Mouse (Mus musculus) neural tube, embryonic 15.5 days (tissue): ENCODE data around the gene Ppp1r3c. TPM values are rescaled to one million over a fixed set of nuclear protein-coding genes. Genes with fewer than 3 reads are reported as not detected.

Experiments used
- ATAC-seq: fragments of 200-750 bp; cut with Nextera tagmentation; 2 replicates; pipeline ENCODE4 v1.8.0; 2017; ENCODE audit warnings: mild to moderate bottlenecking, moderate TSS enrichment, moderate library complexity; ENCODE audit not compliant: low FRiP score
- H3K27ac ChIP-seq: fragments of 300-500 bp; sonication (generic); replicated peaks from 2 replicates; pipeline ENCODE4 v1.5.1; 2015; ENCODE audit warnings: mild to moderate bottlenecking, inconsistent platforms
- H3K27me3 ChIP-seq: fragments of 300-500 bp; sonication (generic); replicated peaks from 2 replicates; pipeline ENCODE4 v1.6.1; 2015; ENCODE audit warnings: inconsistent platforms
- H3K36me3 ChIP-seq: fragments of 300-500 bp; sonication (generic); 2 replicates; pipeline ENCODE4 v1.6.1; 2015; ENCODE audit warnings: inconsistent platforms
- H3K4me1 ChIP-seq: fragments of 300-500 bp; sonication (generic); 2 replicates; pipeline ENCODE4 v1.6.1; 2015; ENCODE audit warnings: inconsistent platforms
- H3K4me2 ChIP-seq: fragments of 300-500 bp; sonication (generic); 2 replicates; pipeline ENCODE4 v1.6.1; 2015; ENCODE audit warnings: inconsistent platforms, mild to moderate bottlenecking, moderate library complexity
- H3K4me3 ChIP-seq: fragments of 300-500 bp; sonication (generic); replicated peaks from 2 replicates; pipeline ENCODE4 v1.5.1; 2015; ENCODE audit warnings: mild to moderate bottlenecking, inconsistent platforms
- H3K9ac ChIP-seq: fragments of 300-500 bp; sonication (generic); replicated peaks from 2 replicates; pipeline ENCODE4 v1.6.1; 2015; ENCODE audit warnings: mild to moderate bottlenecking, inconsistent platforms
- H3K9me3 ChIP-seq: fragments of 300-500 bp; sonication (generic); replicated peaks from 2 replicates; pipeline ENCODE4 v1.6.1; 2016; ENCODE audit warnings: inconsistent platforms
- WGBS: fragments of 180-500 bp; shearing (Covaris S2); methylation state at CpG from one replicate; pipeline ENCODE4 v1.1.7; 2015; ENCODE audit warnings: mixed read lengths; 5-methylcytosine and 5-hydroxymethylcytosine counted together
- polyA plus RNA-seq: library from polyadenylated mRNA; unstranded; fragments of >200 nt; fragmentation: Nextera tagmentation; extraction: Ambion mirVana; gene quantifications from 2 replicates; pipeline ENCODE4 v1.2.1, GENCODE M21; 2015

Ppp1r3c gene
- polyA plus RNA-seq, 1 experiment from 2014 or later, result 21.9 TPM

DNA sequence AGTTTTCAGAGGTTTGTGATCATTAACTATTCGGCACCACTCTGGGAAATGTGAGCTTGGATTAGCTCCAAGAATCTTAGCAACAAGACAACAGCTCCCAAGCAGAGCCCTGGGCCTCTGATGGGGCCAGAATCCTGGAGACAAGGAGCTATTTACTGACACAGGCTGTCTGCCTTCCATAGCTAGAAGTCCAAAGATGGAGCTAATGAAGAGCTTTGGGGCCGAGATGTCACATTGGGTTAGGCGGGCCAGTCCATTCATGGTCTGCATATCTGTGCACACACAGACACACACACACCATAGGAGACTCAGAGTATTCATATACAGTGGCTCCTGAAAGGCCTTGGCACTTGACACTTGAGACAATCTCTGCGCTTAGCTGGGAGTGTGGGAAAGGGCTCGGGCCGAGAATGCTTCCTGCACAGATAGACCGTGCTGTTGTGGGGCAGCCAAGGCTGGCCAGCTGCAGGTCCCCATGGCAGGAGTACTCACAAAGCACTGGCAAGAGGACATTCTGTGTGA lies 39.8 kb downstream of the Ppp1r3c start:
- 61% methylated on average over 7 of the region's 7 CpGs for WGBS
- Histone ChIP-seq H3K36me3 (no peaks in the 10 kb centered on the region), H3K4me2 (no peak overlapping the region), H3K9ac (no peak overlapping the region), H3K4me3 (no peak overlapping the region), H3K27ac (peak overlapping the region; percentile 75), H3K27me3 (no peaks in the 10 kb centered on the region), H3K9me3 (no peaks in the 10 kb centered on the region), H3K4me1 (peaks cover 9% of the 10 kb centered on the region; the same call in 1 of the 2 replicates)
- peak; percentile 74 for ATAC-seq

DNA sequence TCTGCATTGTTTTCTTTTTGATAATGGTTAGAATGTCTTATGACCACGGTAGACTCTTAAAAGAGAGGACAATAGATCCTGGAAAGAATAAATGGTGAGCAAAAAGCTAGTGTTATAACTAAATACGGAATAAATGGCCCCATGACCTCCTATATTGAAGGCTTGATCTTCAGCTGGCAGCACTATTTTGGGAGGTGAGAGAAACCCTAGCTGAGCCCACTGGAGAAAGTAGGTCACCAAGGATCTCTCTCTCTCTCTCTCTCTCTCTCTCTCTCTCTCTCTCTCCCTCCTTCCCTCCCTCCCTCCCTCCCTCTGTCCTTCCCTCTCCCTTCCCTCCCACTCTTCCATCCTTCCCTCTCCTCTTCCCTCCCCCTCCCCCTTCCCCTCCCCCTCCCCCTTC lies 42.9 kb downstream of the Ppp1r3c start:
- 90% methylated on average over 2 of the region's 2 CpGs for WGBS
- ATAC-seq, result no peak
- H3K9me3 ChIP-seq, result no peaks in the 10 kb centered on the region

DNA sequence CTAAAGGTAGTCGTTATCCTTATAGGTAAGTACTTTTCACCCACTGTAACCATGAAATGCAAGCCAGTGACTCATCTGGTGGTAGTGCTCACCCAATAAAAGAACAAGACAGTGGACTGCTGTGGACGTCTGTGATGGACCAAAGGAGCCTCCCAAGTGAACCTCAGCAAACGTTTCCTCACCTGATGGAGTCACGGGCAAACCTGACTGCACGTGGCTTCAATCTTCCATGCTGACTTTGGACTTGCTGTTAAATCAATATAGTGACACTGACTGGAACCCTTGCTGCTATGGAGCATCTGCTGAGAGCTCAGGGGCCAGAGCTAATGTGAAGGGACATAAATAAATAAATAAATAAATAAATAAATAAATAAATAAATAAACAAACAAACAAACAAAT lies 44.5 kb downstream of the Ppp1r3c start:
- Histone ChIP-seq H3K4me2 (no peak overlapping the region), H3K27me3 (no peaks in the 10 kb centered on the region), H3K4me3 (no peak overlapping the region), H3K4me1 (peaks cover 24% of the 10 kb centered on the region), H3K36me3 (no peaks in the 10 kb centered on the region), H3K9ac (no peak overlapping the region), H3K27ac (no peak overlapping the region), H3K9me3 (no peaks in the 10 kb centered on the region)
- no peak for ATAC-seq
- 88% methylated on average over 5 of the region's 5 CpGs for WGBS

More for the DNA sequence above, 42.9 kb downstream of the Ppp1r3c start:
- Histone ChIP-seq H3K9ac (no peak overlapping the region), H3K27me3 (no peaks in the 10 kb centered on the region), H3K27ac (no peak overlapping the region), H3K4me1 (peaks cover 21% of the 10 kb centered on the region), H3K36me3 (no peaks in the 10 kb centered on the region), H3K4me2 (no peak overlapping the region), H3K4me3 (no peak overlapping the region)

DNA sequence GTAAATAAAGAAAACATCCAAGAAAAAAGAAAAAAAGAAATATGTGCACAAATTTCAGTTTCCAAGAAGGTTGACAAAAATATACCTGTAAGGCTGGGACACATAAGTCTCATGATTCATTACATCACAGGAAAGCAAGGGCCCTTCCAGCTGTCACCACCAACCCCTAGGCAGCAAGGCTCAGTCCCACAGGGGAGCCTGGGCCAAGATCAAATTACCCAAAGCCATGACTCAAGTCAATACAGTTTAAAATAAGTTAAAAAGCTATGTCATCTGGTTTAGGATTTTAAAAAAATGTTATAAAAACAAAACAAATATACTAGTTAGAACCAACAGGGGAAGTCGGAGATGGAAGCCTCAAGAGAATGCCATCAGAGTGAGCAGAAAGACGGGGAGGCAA lies 45.2 kb downstream of the Ppp1r3c start:
- Histone ChIP-seq H3K27ac (no peak overlapping the region), H3K36me3 (no peaks in the 10 kb centered on the region), H3K27me3 (no peaks in the 10 kb centered on the region), H3K9me3 (no peaks in the 10 kb centered on the region), H3K4me1 (peaks cover 22% of the 10 kb centered on the region), H3K4me2 (no peak overlapping the region), H3K9ac (no peak overlapping the region), H3K4me3 (no peak overlapping the region)
- ATAC-seq, result no peak
- WGBS, result 93% methylated on average over 2 of the region's 2 CpGs

DNA sequence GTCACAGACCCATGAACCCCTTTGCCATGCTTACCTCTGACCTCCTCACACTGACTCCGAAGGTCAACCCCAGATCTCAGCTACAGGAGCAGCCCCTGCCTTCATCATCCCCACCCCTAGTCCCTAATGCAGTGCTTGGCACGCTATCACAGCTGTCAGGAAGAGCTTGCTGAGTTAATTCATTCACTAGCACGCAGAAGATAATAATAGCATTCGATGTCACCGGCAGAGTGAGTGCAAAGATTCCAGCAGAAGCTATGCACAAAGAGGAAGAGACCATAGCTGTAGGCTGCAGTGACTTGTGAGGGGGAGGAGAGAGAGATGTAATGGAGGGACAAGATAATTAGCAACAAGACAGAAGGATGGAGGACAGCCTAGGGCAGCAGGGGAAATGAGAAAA lies 47.2 kb downstream of the Ppp1r3c start:
- H3K4me1 ChIP-seq, result peaks cover 22% of the 10 kb centered on the region
- no peaks in the 10 kb centered on the region for H3K9me3 ChIP-seq
- no peak overlapping the region for H3K4me2 ChIP-seq
- 47% methylated on average over 5 of the region's 5 CpGs for WGBS
- no peaks in the 10 kb centered on the region for H3K27me3 ChIP-seq
- H3K4me3 ChIP-seq, result no peak overlapping the region
- H3K36me3 ChIP-seq, result no peaks in the 10 kb centered on the region
- H3K27ac ChIP-seq, result peak overlapping the region; percentile 70
- ATAC-seq, result 0 out of 2 replicates have a peak, but pooled peaks have one; percentile 26
- H3K9ac ChIP-seq, result no peak overlapping the region

DNA sequence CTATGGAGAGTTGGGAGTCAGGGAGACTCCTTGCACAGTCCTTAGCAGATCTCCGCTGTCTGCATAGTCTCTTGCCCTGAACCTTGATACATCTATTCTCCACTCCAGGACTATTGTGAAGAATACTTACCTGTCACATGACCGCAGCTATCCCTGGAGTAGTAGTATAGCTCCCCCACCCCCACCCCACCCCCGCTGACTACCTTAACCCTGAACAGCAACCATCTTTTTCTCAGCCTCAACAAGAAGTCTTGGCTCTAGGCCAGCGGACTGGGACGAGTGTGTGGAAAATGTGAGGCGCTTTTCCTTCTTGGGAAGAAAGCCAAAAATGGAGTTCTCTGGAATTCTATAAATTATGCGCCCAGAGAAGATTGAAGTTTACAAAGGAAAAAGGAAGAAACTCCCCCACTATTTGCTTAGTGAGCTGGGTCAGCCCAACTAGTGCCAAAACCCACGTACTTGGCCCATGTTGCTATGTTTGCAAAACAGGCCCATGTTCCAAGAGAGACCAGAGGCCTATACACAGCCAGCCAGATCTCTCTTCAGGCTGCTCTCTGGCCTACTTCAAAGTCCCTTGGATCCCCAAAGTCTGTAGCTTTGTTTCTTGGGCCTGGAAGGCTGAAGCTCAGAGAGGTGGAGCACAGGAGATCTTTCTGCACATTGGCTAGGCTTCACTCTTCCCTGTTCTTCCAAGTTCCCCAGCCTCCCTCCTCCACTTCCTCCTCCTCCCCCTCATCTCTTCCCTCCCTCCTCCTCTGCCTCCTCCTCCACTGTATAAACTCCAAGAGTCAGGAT lies 48.4 kb downstream of the Ppp1r3c start:
- H3K36me3 ChIP-seq, result no peaks in the 10 kb centered on the region
- no peaks in the 10 kb centered on the region for H3K27me3 ChIP-seq
- no peak overlapping the region for H3K4me3 ChIP-seq
- peaks cover 22% of the 10 kb centered on the region for H3K4me1 ChIP-seq
- no peaks in the 10 kb centered on the region for H3K9me3 ChIP-seq
- no peak overlapping the region for H3K9ac ChIP-seq
- H3K27ac ChIP-seq, result peak overlapping the region; percentile 70
- H3K4me2 ChIP-seq, result no peak overlapping the region
- WGBS, result 58% methylated on average over 8 of the region's 8 CpGs
- peak; percentile 48; the same call in 1 of the 2 replicates for ATAC-seq

DNA sequence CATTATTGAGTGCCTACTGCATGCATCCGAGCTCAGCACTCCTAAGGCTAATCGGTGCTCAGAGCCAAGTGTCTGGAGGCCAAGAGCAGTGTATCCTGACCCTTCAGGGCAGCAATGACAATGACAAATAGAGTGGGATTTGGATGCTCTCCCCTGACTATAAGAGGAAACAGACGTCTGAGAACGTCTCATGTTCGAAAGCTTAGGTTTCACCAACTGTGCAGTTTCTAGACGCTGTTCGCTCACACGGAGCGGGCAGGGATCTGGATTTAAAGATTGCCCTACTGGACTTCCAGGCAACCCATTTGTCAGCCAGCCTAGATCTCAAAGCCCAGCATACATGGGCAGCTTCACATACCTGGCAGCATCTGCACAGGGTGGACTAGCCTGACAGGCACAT lies 49.4 kb downstream of the Ppp1r3c start:
- no peak overlapping the region for H3K4me2 ChIP-seq
- peaks cover 22% of the 10 kb centered on the region for H3K4me1 ChIP-seq
- H3K36me3 ChIP-seq, result no peaks in the 10 kb centered on the region
- no peak overlapping the region for H3K4me3 ChIP-seq
- 89% methylated on average over 9 of the region's 9 CpGs for WGBS
- H3K9ac ChIP-seq, result no peak overlapping the region
- ATAC-seq, result no peak
- H3K27ac ChIP-seq, result no peak overlapping the region; the same call in 1 of the 2 replicates
- no peaks in the 10 kb centered on the region for H3K9me3 ChIP-seq
- H3K27me3 ChIP-seq, result no peaks in the 10 kb centered on the region

DNA sequence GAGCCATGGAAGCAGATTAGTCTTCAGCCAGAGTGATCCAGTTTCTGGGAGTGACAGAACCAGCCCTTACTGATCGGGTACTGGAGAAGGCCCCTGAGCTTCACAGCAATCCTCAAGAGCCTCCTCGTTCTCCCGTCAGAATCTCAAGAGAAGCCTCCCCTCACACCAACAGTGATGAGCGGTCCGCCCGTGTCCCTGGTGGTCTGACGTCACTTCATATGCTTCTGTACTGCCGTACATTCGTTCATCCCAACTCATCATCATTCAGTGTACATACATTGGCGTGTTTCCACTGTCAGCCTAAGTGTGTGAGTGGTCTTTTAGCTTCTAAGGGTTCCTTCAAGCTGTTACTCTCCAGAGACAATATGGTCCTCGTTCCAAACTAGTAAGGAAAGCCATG lies 50.4 kb downstream of the Ppp1r3c start:
- WGBS, result 88% methylated on average over 11 of the region's 11 CpGs
- no peaks in the 10 kb centered on the region for H3K27me3 ChIP-seq
- H3K9ac ChIP-seq, result no peak overlapping the region
- no peak overlapping the region for H3K27ac ChIP-seq
- peaks cover 22% of the 10 kb centered on the region for H3K4me1 ChIP-seq
- H3K4me2 ChIP-seq, result no peak overlapping the region
- H3K36me3 ChIP-seq, result no peaks in the 10 kb centered on the region
- no peaks in the 10 kb centered on the region for H3K9me3 ChIP-seq
- ATAC-seq, result no peak
- no peak overlapping the region for H3K4me3 ChIP-seq

DNA sequence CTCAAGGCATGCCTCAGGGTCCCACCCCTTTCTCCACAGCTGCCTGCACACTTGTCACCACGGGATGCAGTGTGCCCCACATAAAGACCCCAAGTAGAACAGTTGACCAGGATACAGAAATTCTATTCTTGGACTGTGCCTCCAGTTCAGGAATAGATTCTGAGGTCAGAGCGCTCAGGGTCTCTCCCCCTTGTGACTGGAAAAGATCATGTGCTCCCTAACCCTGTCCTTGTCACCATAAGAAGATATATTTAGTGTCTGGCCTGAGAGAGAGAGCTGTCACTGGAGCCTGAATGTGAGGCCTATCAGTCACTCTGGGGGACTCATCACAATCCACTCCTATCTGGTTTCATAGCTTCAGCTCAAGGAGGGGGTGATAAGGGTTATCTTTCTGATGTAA lies 53.9 kb downstream of the Ppp1r3c start:
- no peak for ATAC-seq
- 77% methylated on average over 2 of the region's 2 CpGs for WGBS
- H3K4me1 ChIP-seq, result peaks cover 18% of the 10 kb centered on the region
- H3K4me2 ChIP-seq, result no peak overlapping the region
- H3K36me3 ChIP-seq, result no peaks in the 10 kb centered on the region
- H3K27me3 ChIP-seq, result no peaks in the 10 kb centered on the region
- no peak overlapping the region for H3K9ac ChIP-seq
- H3K4me3 ChIP-seq, result no peak overlapping the region
- no peak overlapping the region for H3K27ac ChIP-seq
- no peaks in the 10 kb centered on the region for H3K9me3 ChIP-seq

Other genes starting within 250 kb of the Ppp1r3c start
- 9.5 and 10.0 TPM in 2 replicates for gene Hectd2, start 182.0 kb downstream of the Ppp1r3c start, polyA plus RNA-seq
- gene Tnks2, start 97.6 kb upstream of the Ppp1r3c start, polyA plus RNA-seq, result 36.5 and 36.6 TPM in 2 replicates
- 70.8 and 91.9 TPM in 2 replicates for gene Fgfbp3, start 183.0 kb upstream of the Ppp1r3c start, polyA plus RNA-seq
- 7.6 and 8.1 TPM in 2 replicates for gene Btaf1, start 189.4 kb upstream of the Ppp1r3c start, polyA plus RNA-seq